ENCODE assay signal across 8 mouse cellular contexts in the genomic region with DNA sequence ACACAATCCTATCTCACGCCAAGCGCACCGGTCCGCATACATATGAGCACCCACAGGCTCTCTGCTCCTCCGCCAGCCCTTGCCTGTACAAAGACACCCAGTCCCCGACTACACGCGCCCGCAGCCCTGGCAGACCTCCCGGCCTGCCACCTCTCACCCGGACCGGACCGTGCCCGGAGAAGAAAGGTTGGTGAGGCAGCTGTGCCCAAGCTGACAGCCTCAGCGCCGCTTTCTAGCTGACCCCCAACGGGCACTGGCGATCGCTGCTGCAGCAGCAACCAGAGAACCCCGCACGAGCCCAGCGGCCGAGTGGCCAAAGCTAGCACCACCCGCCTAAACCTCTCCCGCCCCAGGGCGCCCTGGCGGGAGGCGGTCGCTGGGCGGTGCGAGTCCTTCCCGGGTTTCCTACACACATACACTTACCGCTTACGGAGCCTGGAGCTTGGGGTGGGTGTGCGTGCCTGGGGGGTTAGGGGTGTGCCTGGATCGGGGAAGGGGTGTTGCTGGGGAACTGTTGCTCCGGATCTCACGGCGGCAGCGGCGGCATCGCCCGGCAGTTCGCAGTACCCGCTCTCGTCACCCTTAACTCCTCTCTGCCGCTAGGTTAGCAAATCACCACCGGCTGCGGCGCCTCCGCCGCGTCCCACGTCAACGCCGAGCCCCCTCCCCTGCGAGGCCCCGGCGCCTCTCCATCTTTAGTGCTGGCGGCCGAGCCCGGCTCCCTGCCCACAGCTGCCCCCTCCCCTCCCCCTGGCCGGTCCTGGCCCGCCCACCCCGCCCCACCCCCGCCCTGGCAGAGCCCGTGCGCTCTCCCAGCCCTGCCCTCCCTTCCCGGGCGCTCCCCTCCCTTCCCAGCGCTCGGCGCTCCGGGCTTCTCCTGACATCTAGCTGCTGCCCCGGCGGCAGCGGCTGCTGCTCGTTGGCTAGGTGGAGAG. TPM values are rescaled to one million over a fixed set of nuclear protein-coding genes. Genes with fewer than 3 reads are reported as not detected.
DNase-seq lines count a peak whose midpoint lies in the region; ATAC-seq and TF ChIP-seq lines count a peak whose summit lies in the region.

Gene Zbtb16, minus strand, starts transcription at position 592 of the 935 bp plus-strand sequence.

- TF ChIP-seq CTCF in spleen, adult 2 months (IDR thresholded peaks at IDR 0.05; ENCODE audit: extremely low read depth, insufficient read depth, insufficient read length, insufficient replicate concordance): no peak
- TF ChIP-seq CTCF in liver, adult 2 months (IDR thresholded peaks at IDR 0.05; ENCODE audit: low read depth, low read length): peak; percentile 72
- peak; percentile 41; the same call in 1 of the 2 replicates for TF ChIP-seq CTCF in midbrain, postnatal 0 days (IDR thresholded peaks at IDR 0.05)

- 2% methylated on average over 70 of the region's 78 CpGs for WGBS in spleen, adult 2 months
- under 1% methylated on average over 61 of the region's 78 CpGs for WGBS in heart, embryonic 11.5 days (ENCODE audit: insufficient replicate concordance)
- WGBS in kidney, embryonic 16.5 days: under 1% methylated on average over 73 of the region's 78 CpGs
- under 1% methylated on average over 68 of the region's 78 CpGs for WGBS in liver, adult 2 months
- under 1% methylated on average over 72 of the region's 78 CpGs for WGBS in midbrain, postnatal 0 days
- WGBS in stomach, embryonic 16.5 days: under 1% methylated on average over 71 of the region's 78 CpGs

- H3K4me2 ChIP-seq in heart, embryonic 11.5 days: peak within 1 kb of the TSS; percentile 100
- H3K4me2 ChIP-seq in kidney, embryonic 16.5 days (replicated peaks; ENCODE audit: low read depth, low read length): peak within 1 kb of the TSS; percentile 97
- H3K4me2 ChIP-seq in midbrain, postnatal 0 days (ENCODE audit: low read depth, low read length, poor library complexity, severe bottlenecking): peak within 1 kb of the TSS; percentile 100
- peak within 1 kb of the TSS; percentile 94 for H3K4me2 ChIP-seq in stomach, embryonic 16.5 days (ENCODE audit: low read depth, low read length)

- no peaks in the 10 kb centered on the region for H3K36me3 ChIP-seq in spleen, adult 2 months (ENCODE audit: control insufficient read depth, insufficient read depth, low read length)
- no peaks in the 10 kb centered on the region for H3K36me3 ChIP-seq in heart, embryonic 11.5 days (ENCODE audit: control insufficient read depth, insufficient read depth, low read length)
- H3K36me3 ChIP-seq in kidney, embryonic 16.5 days (ENCODE audit: insufficient read depth, low read length): no peaks in the 10 kb centered on the region
- peaks cover 14% of the 10 kb centered on the region for H3K36me3 ChIP-seq in liver, adult 2 months (ENCODE audit: control insufficient read depth, insufficient read depth, low read length)
- no peaks in the 10 kb centered on the region for H3K36me3 ChIP-seq in midbrain, postnatal 0 days (ENCODE audit: insufficient read depth, low read length)
- H3K36me3 ChIP-seq in stomach, embryonic 16.5 days (ENCODE audit: control insufficient read depth, insufficient read depth, low read length): no peaks in the 10 kb centered on the region

- peak within 1 kb of the TSS; percentile 56 for H3K4me3 ChIP-seq in spleen, adult 2 months (ENCODE audit: extremely low read depth, insufficient read depth, insufficient read length)
- peak within 1 kb of the TSS; percentile 51 for H3K4me3 ChIP-seq in heart, embryonic 11.5 days (ENCODE audit: low read depth, low read length)
- H3K4me3 ChIP-seq in kidney, embryonic 16.5 days (ENCODE audit: low read length): peak within 1 kb of the TSS; percentile 63
- H3K4me3 ChIP-seq in liver, adult 2 months (ENCODE audit: insufficient read depth, low read depth, low read length): peak within 1 kb of the TSS; percentile 74
- H3K4me3 ChIP-seq in midbrain, postnatal 0 days (ENCODE audit: low read depth, low read length): peak within 1 kb of the TSS; percentile 77
- peak within 1 kb of the TSS; percentile 71 for H3K4me3 ChIP-seq in stomach, embryonic 16.5 days (replicated peaks; ENCODE audit: low read length)

- TF ChIP-seq POLR2A in spleen, adult 2 months (IDR thresholded peaks at IDR 0.05; ENCODE audit: low read depth, low read length): no peak
- TF ChIP-seq POLR2A in liver, adult 2 months (IDR thresholded peaks at IDR 0.05; ENCODE audit: extremely low read depth, insufficient read depth, low read length): peak; percentile 75; the same call in 1 of the 2 replicates

- H3K9me3 ChIP-seq in heart, embryonic 11.5 days (replicated peaks; ENCODE audit: control insufficient read depth, low read length): no peaks in the 10 kb centered on the region
- no peaks in the 10 kb centered on the region for H3K9me3 ChIP-seq in kidney, embryonic 16.5 days (ENCODE audit: low read length)
- H3K9me3 ChIP-seq in midbrain, postnatal 0 days (ENCODE audit: low read length): no peaks in the 10 kb centered on the region
- no peaks in the 10 kb centered on the region for H3K9me3 ChIP-seq in stomach, embryonic 16.5 days (replicated peaks; ENCODE audit: control insufficient read depth, low read length)

- ATAC-seq in heart, embryonic 11.5 days (replicated peaks; ENCODE audit: insufficient number of reproducible peaks, low FRiP score, low TSS enrichment): peak; percentile 66
- peak; percentile 84 for ATAC-seq in kidney, embryonic 16.5 days (ENCODE audit: low FRiP score, low TSS enrichment)
- peak; percentile 87 for ATAC-seq in midbrain, postnatal 0 days (ENCODE audit: low FRiP score)
- peak; percentile 88 for ATAC-seq in stomach, embryonic 16.5 days (ENCODE audit: insufficient read depth, low FRiP score)

- peak within 1 kb of the TSS; percentile 50 for H3K9ac ChIP-seq in heart, embryonic 11.5 days (ENCODE audit: low read depth, low read length)
- peak within 1 kb of the TSS; percentile 63 for H3K9ac ChIP-seq in kidney, embryonic 16.5 days (replicated peaks; ENCODE audit: low read length)
- H3K9ac ChIP-seq in liver, adult 2 months (ENCODE audit: low read depth, low read length): peak within 1 kb of the TSS; percentile 97
- H3K9ac ChIP-seq in midbrain, postnatal 0 days (replicated peaks; ENCODE audit: low read length, poor library complexity, severe bottlenecking): peak within 1 kb of the TSS; percentile 72
- H3K9ac ChIP-seq in stomach, embryonic 16.5 days (ENCODE audit: low read length): peak within 1 kb of the TSS; percentile 76

- H3K27me3 ChIP-seq in spleen, adult 2 months (ENCODE audit: control insufficient read depth, insufficient read depth, low read length): peaks cover 12% of the 10 kb centered on the region
- peaks cover 71% of the 10 kb centered on the region for H3K27me3 ChIP-seq in heart, embryonic 11.5 days (ENCODE audit: control insufficient read depth, insufficient read depth, low read length)
- peaks cover 84% of the 10 kb centered on the region for H3K27me3 ChIP-seq in kidney, embryonic 16.5 days (ENCODE audit: insufficient read depth, low read length)
- no peaks in the 10 kb centered on the region for H3K27me3 ChIP-seq in liver, adult 2 months (ENCODE audit: control insufficient read depth, insufficient read depth, low read length)
- H3K27me3 ChIP-seq in midbrain, postnatal 0 days (ENCODE audit: insufficient read depth, low read length): peaks cover 24% of the 10 kb centered on the region; the same call in 1 of the 2 replicates
- H3K27me3 ChIP-seq in stomach, embryonic 16.5 days (ENCODE audit: control insufficient read depth, insufficient read depth, low read length): peaks cover 47% of the 10 kb centered on the region

- H3K27ac ChIP-seq in spleen, adult 2 months (ENCODE audit: insufficient read depth, low read length): peak within 1 kb of the TSS; percentile 19; the same call in 1 of the 2 replicates
- 0 out of 2 replicates have a peak within 1 kb of the TSS, but pooled peaks have one; percentile 2 for H3K27ac ChIP-seq in heart, embryonic 11.5 days (ENCODE audit: low read depth, low read length)
- H3K27ac ChIP-seq in kidney, embryonic 16.5 days (ENCODE audit: low read length): no peak within 1 kb of the TSS
- peak within 1 kb of the TSS; percentile 95 for H3K27ac ChIP-seq in liver, adult 2 months (replicated peaks; ENCODE audit: insufficient read depth, low read depth, low read length)
- H3K27ac ChIP-seq in midbrain, postnatal 0 days (ENCODE audit: low read depth, low read length): peak within 1 kb of the TSS; percentile 47
- H3K27ac ChIP-seq in stomach, embryonic 16.5 days (ENCODE audit: low read length): peak within 1 kb of the TSS; percentile 66; the same call in 1 of the 2 replicates

- DNase-seq in spleen, adult 2 months (ENCODE audit: low read depth in 1 of 2, low spot score in 2 of 2): no peak
- no peak for DNase-seq in spleen, postnatal 14 days (ENCODE audit: low spot score in 2 of 2)
- peak; percentile 2 for DNase-seq in fibroblast of lung, adult 2 months (ENCODE audit: low read depth)
- DNase-seq in liver, adult 2 months (ENCODE audit: extremely low read depth, low read depth, low spot score): peak; percentile 77
- peak; percentile 88 for DNase-seq in midbrain, postnatal 0 days (ENCODE audit: low spot score)

- H3K4me1 ChIP-seq in spleen, adult 2 months (ENCODE audit: control insufficient read depth, insufficient read depth, insufficient read length): 0 out of 2 replicates have a peak, but pooled peaks cover 4% of the 10 kb centered on the region
- peaks cover 17% of the 10 kb centered on the region; the same call in 1 of the 2 replicates for H3K4me1 ChIP-seq in heart, embryonic 11.5 days (ENCODE audit: control insufficient read depth, insufficient read depth, low read length)
- H3K4me1 ChIP-seq in kidney, embryonic 16.5 days (ENCODE audit: insufficient read depth, low read length): peaks cover 32% of the 10 kb centered on the region
- peaks cover 10% of the 10 kb centered on the region; the same call in 1 of the 2 replicates for H3K4me1 ChIP-seq in liver, adult 2 months (ENCODE audit: control insufficient read depth, insufficient read depth, low read length)
- peaks cover 4% of the 10 kb centered on the region; the same call in 1 of the 2 replicates for H3K4me1 ChIP-seq in midbrain, postnatal 0 days (ENCODE audit: insufficient read depth, low read length)
- H3K4me1 ChIP-seq in stomach, embryonic 16.5 days (ENCODE audit: control insufficient read depth, insufficient read depth, low read length): peaks cover 15% of the 10 kb centered on the region

- peaks cover 41% of the 10 kb centered on the region for H3K79me2 ChIP-seq in liver, adult 2 months (ENCODE audit: control insufficient read depth, insufficient read depth, low read length)

RNA-seq across cellular contexts. Expression of gene Zbtb16, which starts in this region (rescaled TPM):
- polyA plus RNA-seq in spleen, adult 2 months (2012; rRNA removed): 2.5 and 3.1 TPM in 2 replicates
- polyA plus RNA-seq in heart, embryonic 11.5 days (2014; fragmentation: Nextera tagmentation; extraction: Ambion mirVana): 0.57 and 0.75 TPM in 2 replicates
- 1.5 and 1.8 TPM in 2 replicates for polyA plus RNA-seq in kidney, embryonic 16.5 days (2015; fragmentation: Nextera tagmentation; extraction: Ambion mirVana)
- 19.3 and 24.2 TPM in 2 replicates for total RNA-seq in liver, adult 2 months (2014; rRNA removed)
- polyA plus RNA-seq in liver, adult 2 months (2012; rRNA removed): 5.3 and 7.2 TPM in 2 replicates
- 8.3 and 12.6 TPM in 2 replicates for total RNA-seq in midbrain, postnatal 0 days (2014; rRNA removed)
- polyA plus RNA-seq in midbrain, postnatal 0 days (2015; fragmentation: Nextera tagmentation; extraction: Ambion mirVana): 5.5 and 6.1 TPM in 2 replicates
- polyA plus RNA-seq in stomach, embryonic 16.5 days (2015; fragmentation: Nextera tagmentation; extraction: Ambion mirVana): 5.1 and 5.9 TPM in 2 replicates

Comparison
In these comparisons a context has a peak if more than half of its experiments do, and no peak if none do; other contexts are left out.
1. Peak in ATAC-seq, H3K4me3 ChIP-seq, H3K27ac ChIP-seq, H3K9ac ChIP-seq and H3K4me2 ChIP-seq in heart, embryonic 11.5 days; RNA of the gene not detected or under 1 TPM.
2. DNase-seq: peak in fibroblast of lung, adult 2 months (single experiment), liver, adult 2 months (single experiment) and midbrain, postnatal 0 days (single experiment); none in spleen, adult 2 months (0 of 2) and spleen, postnatal 14 days (0 of 2).
3. Peak in every context shown above with its lines, with median percentiles within 50 percentile points of each other: H3K4me3 ChIP-seq, ATAC-seq, H3K4me2 ChIP-seq and H3K9ac ChIP-seq.